Mouse (Mus musculus): ENCODE results near the gene Farsb. TPM values are rescaled to one million over a fixed set of nuclear protein-coding genes. Genes with fewer than 3 reads are reported as not detected.
"Not testable (repeated sequence)": the region's sequence is repeated elsewhere in the genome, so short reads cannot be mapped to it uniquely, and the experiment has no call there.

Farsb gene
- total and polyA plus RNA-seq, 2 experiments from 2014 or later: 72.8 to 129 TPM

- H3K27me3 ChIP-seq (ENCODE audit: insufficient read depth, low read length): no peaks in the 10 kb centered on the region
- no peaks in the 10 kb centered on the region for H3K36me3 ChIP-seq (ENCODE audit: insufficient read depth, low read length)
- DNase-seq (ENCODE audit: low spot score): no peak
Measured at GRCm38 (mm10) chr1:78512756-78513155, 24.1 kb upstream of the Farsb start.

GRCm38 (mm10) chr1:78511621-78512160 lies 23.0 kb upstream of the Farsb start, which contains the start of gene BC035947:
Gene BC035947 (minus strand): TSS chr1:78512158.
- DNase-seq (ENCODE audit: low spot score) (peak; percentile 38), ATAC-seq (peak; percentile 53; the same call in 1 of the 2 replicates)
- H3K27me3 ChIP-seq (ENCODE audit: insufficient read depth, low read length): no peaks in the 10 kb centered on the region
- peak within 1 kb of the TSS; percentile 37; the same call in 1 of the 2 replicates for H3K9ac ChIP-seq (replicated peaks; ENCODE audit: low read length)
- H3K36me3 ChIP-seq (ENCODE audit: insufficient read depth, low read length): no peaks in the 10 kb centered on the region
- no peaks in the 10 kb centered on the region for H3K9me3 ChIP-seq (ENCODE audit: low read length)
- 3% methylated on average over 25 of the region's 25 CpGs for WGBS
- peak within 1 kb of the TSS; percentile 30 for H3K4me3 ChIP-seq (ENCODE audit: low read length)
- H3K4me1 ChIP-seq (ENCODE audit: insufficient read depth, low read length): peaks cover 7% of the 10 kb centered on the region; the same call in 1 of the 2 replicates
- H3K27ac ChIP-seq: no peak within 1 kb of the TSS
- H3K4me2 ChIP-seq (ENCODE audit: low read depth, low read length): peak within 1 kb of the TSS; percentile 49
- TF ChIP-seq CTCF (IDR thresholded peaks at IDR 0.05; ENCODE audit: low read depth): no peak

More at GRCm38 (mm10) chr1:78512756-78513155, 24.1 kb upstream of the Farsb start:
- H3K4me3 ChIP-seq (ENCODE audit: low read length): no peak overlapping the region
- no peak for TF ChIP-seq CTCF (IDR thresholded peaks at IDR 0.05; ENCODE audit: low read depth)
- no peak overlapping the region for H3K27ac ChIP-seq
- H3K9me3 ChIP-seq (ENCODE audit: low read length): no peaks in the 10 kb centered on the region
- H3K9ac ChIP-seq (replicated peaks; ENCODE audit: low read length): no peak overlapping the region
- peaks cover 7% of the 10 kb centered on the region; the same call in 1 of the 2 replicates for H3K4me1 ChIP-seq (ENCODE audit: insufficient read depth, low read length)
- no peak for ATAC-seq
- WGBS: 82% methylated on average over 8 of the region's 8 CpGs
- H3K4me2 ChIP-seq (ENCODE audit: low read depth, low read length): no peak overlapping the region

GRCm38 (mm10) chr1:78510862-78511261 lies 22.2 kb upstream of the Farsb start, which contains the start of gene Mogat1:
Gene Mogat1 (plus strand): TSS chr1:78510991.
- Histone ChIP-seq H3K36me3 (ENCODE audit: insufficient read depth, low read length) (no peaks in the 10 kb centered on the region), H3K4me2 (ENCODE audit: low read depth, low read length) (peak within 1 kb of the TSS; percentile 49), H3K9me3 (ENCODE audit: low read length) (no peaks in the 10 kb centered on the region), H3K27ac (no peak within 1 kb of the TSS), H3K27me3 (ENCODE audit: insufficient read depth, low read length) (no peaks in the 10 kb centered on the region), H3K4me3 (ENCODE audit: low read length) (peak within 1 kb of the TSS; percentile 30), H3K4me1 (ENCODE audit: insufficient read depth, low read length) (peaks cover 7% of the 10 kb centered on the region; the same call in 1 of the 2 replicates), H3K9ac (replicated peaks; ENCODE audit: low read length) (peak within 1 kb of the TSS; percentile 37; the same call in 1 of the 2 replicates)
- no peak for DNase-seq (ENCODE audit: low spot score)
- 74% methylated on average over 5 of the region's 5 CpGs for WGBS
- TF ChIP-seq CTCF (IDR thresholded peaks at IDR 0.05; ENCODE audit: low read depth): no peak
- ATAC-seq: no peak

- Histone ChIP-seq H3K9me3 (ENCODE audit: low read length) (no peaks in the 10 kb centered on the region), H3K36me3 (ENCODE audit: insufficient read depth, low read length) (no peaks in the 10 kb centered on the region), H3K4me1 (ENCODE audit: insufficient read depth, low read length) (peaks cover 7% of the 10 kb centered on the region; the same call in 1 of the 2 replicates), H3K4me3 (ENCODE audit: low read length) (no peak overlapping the region), H3K4me2 (ENCODE audit: low read depth, low read length) (no peak overlapping the region), H3K27me3 (ENCODE audit: insufficient read depth, low read length) (no peaks in the 10 kb centered on the region), H3K9ac (replicated peaks; ENCODE audit: low read length) (no peak overlapping the region), H3K27ac (no peak overlapping the region)
- WGBS: 61% methylated on average over 1 of the region's 1 CpGs
- TF ChIP-seq CTCF (IDR thresholded peaks at IDR 0.05; ENCODE audit: low read depth): no peak
- DNase-seq (ENCODE audit: low spot score) (no peak), ATAC-seq (no peak)
Measured at GRCm38 (mm10) chr1:78507137-78507536, 18.4 kb upstream of the Farsb start.

GRCm38 (mm10) chr1:78502527-78502926 lies 13.8 kb upstream of the Farsb start:
- no peak overlapping the region for H3K27ac ChIP-seq
- ATAC-seq (no peak), DNase-seq (ENCODE audit: low spot score) (no peak)
- no peak for TF ChIP-seq CTCF (IDR thresholded peaks at IDR 0.05; ENCODE audit: low read depth)
- no peaks in the 10 kb centered on the region for H3K9me3 ChIP-seq (ENCODE audit: low read length)
- no peaks in the 10 kb centered on the region for H3K36me3 ChIP-seq (ENCODE audit: insufficient read depth, low read length)
- H3K27me3 ChIP-seq (ENCODE audit: insufficient read depth, low read length): no peaks in the 10 kb centered on the region
- H3K4me1 ChIP-seq (ENCODE audit: insufficient read depth, low read length): no peaks in the 10 kb centered on the region
- 91% methylated on average over 6 of the region's 6 CpGs for WGBS
- H3K4me3 ChIP-seq (ENCODE audit: low read length): no peak overlapping the region
- no peak overlapping the region for H3K4me2 ChIP-seq (ENCODE audit: low read depth, low read length)
- no peak overlapping the region for H3K9ac ChIP-seq (replicated peaks; ENCODE audit: low read length)

GRCm38 (mm10) chr1:78501856-78502255 lies 13.2 kb upstream of the Farsb start:
- not testable (repeated sequence) for H3K9me3 ChIP-seq (ENCODE audit: low read length); H3K4me1 ChIP-seq (ENCODE audit: insufficient read depth, low read length); H3K9ac ChIP-seq (replicated peaks; ENCODE audit: low read length); H3K27me3 ChIP-seq (ENCODE audit: insufficient read depth, low read length); DNase-seq (ENCODE audit: low spot score); H3K36me3 ChIP-seq (ENCODE audit: insufficient read depth, low read length); ATAC-seq; H3K4me2 ChIP-seq (ENCODE audit: low read depth, low read length); H3K4me3 ChIP-seq (ENCODE audit: low read length); H3K27ac ChIP-seq
- 93% methylated on average over 12 of the region's 12 CpGs for WGBS

- ATAC-seq (no peak), DNase-seq (ENCODE audit: low spot score) (no peak)
- WGBS: 94% methylated on average over 16 of the region's 16 CpGs
- no peaks in the 10 kb centered on the region for H3K4me1 ChIP-seq (ENCODE audit: insufficient read depth, low read length)
- H3K36me3 ChIP-seq (ENCODE audit: insufficient read depth, low read length): no peaks in the 10 kb centered on the region
- no peak overlapping the region for H3K4me2 ChIP-seq (ENCODE audit: low read depth, low read length)
- no peak overlapping the region for H3K27ac ChIP-seq
- TF ChIP-seq CTCF (IDR thresholded peaks at IDR 0.05; ENCODE audit: low read depth): no peak
- H3K9me3 ChIP-seq (ENCODE audit: low read length): no peaks in the 10 kb centered on the region
- H3K4me3 ChIP-seq (ENCODE audit: low read length): no peak overlapping the region
- H3K9ac ChIP-seq (replicated peaks; ENCODE audit: low read length): no peak overlapping the region
- H3K27me3 ChIP-seq (ENCODE audit: insufficient read depth, low read length): no peaks in the 10 kb centered on the region
Measured at GRCm38 (mm10) chr1:78501036-78501435, 12.3 kb upstream of the Farsb start.

All from hindbrain, postnatal 0 days (tissue).